Mouse (Mus musculus): Measurements from ENCODE around the gene Vmn1r13. TPM values are rescaled to one million over a fixed set of nuclear protein-coding genes. Genes with fewer than 3 reads are reported as not detected.
"Not testable (repeated sequence)": the region's sequence is repeated elsewhere in the genome, so short reads cannot be mapped to it uniquely, and the experiment has no call there.

Gene Vmn1r13
- polyA plus RNA-seq (2011; ENCODE audit: insufficient read depth, insufficient read length, low replicate concordance, missing spikeins) = 5.4 and 8.5 TPM in 2 replicates

DNA sequence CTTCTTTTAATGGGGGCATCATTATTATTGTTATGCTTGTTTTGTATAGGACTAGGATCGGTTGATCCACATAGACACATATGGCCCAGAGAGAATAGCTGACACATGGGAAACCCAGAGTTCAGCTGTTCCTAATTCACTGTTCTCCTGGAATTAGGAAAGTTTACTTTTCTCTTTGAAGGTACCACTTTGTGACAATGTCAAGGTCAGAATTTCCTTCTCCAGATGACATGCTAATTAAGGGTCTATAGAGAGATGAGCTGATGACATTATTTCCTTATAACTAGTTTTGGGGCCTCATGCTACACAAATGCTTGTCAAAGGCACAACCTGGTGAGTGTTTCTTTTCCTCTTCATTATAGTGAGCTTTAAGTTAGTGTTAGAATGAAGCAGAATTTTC, at the start of gene Vmn1r13:
Gene Vmn1r13 (plus strand): TSS at position 301 of the 400 bp plus-strand sequence.
- H3K4me1 ChIP-seq (ENCODE audit: control insufficient read depth, insufficient read depth, low read length); H3K27ac ChIP-seq (ENCODE audit: control insufficient read depth, insufficient read depth, low read depth, low read length, poor library complexity); H3K4me3 ChIP-seq (replicated peaks; ENCODE audit: control insufficient read depth, low read depth, low read length): not testable (repeated sequence)
- 93% methylated on average over 1 of the region's 1 CpGs for WGBS

DNA sequence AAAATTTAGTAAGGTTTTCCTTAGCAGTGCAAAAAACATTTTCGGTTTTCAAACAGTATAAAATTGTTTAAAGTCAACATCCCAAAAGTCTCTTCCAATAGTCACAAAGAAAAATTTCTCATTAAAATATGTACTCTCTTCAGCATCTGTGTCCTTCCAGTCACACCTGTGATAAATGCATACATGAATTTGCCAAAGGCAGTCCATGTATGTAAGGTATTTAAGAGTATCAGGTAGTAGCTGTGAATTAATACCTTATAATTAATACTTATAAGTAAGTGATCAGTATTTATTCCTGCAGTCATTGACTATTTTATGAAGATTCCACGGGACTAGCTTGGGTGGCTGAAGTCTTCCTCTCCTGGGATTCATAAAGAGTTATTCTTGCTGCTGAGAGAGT, 46.5 kb upstream of the Vmn1r13 start, which contains the start of gene Vmn1r12:
Gene Vmn1r12 (plus strand): TSS at position 301 of the 400 bp plus-strand sequence.
- Histone ChIP-seq H3K27ac (ENCODE audit: control insufficient read depth, insufficient read depth, low read depth, low read length, poor library complexity) (no peak within 1 kb of the TSS), H3K4me3 (replicated peaks; ENCODE audit: control insufficient read depth, low read depth, low read length) (no peak within 1 kb of the TSS), H3K4me1 (ENCODE audit: control insufficient read depth, insufficient read depth, low read length) (no peaks in the 10 kb centered on the region)
- TF ChIP-seq POLR2A (IDR thresholded peaks at IDR 0.05; ENCODE audit: borderline replicate concordance, control insufficient read depth, low read depth, low read length) = no peak
- no peak for TF ChIP-seq CTCF (IDR thresholded peaks at IDR 0.05; ENCODE audit: control insufficient read depth, insufficient read depth, low read length)
- 70% methylated on average over 2 of the region's 2 CpGs for WGBS

DNA sequence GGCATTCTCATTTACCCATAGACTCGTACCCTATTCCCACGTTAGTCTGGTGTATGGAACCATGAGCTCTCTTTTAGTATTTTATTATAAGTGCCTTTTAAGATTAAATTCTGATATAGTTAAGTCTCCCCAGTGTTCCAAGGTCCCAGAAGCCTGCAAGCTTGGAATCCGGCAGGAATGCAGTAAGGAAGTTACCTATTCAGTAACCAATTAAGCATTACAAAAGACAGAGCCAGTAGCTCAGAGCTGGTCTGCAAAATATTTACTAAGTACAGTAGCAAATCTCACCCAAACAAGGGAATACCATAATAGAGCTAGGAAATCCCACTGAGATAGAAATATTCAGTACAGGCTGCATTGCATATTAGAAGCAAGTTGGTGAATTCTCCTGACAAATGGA, 13.1 kb upstream of the Vmn1r13 start:
- H3K4me3 ChIP-seq (replicated peaks; ENCODE audit: control insufficient read depth, low read depth, low read length); H3K27ac ChIP-seq (ENCODE audit: control insufficient read depth, insufficient read depth, low read depth, low read length, poor library complexity); H3K4me1 ChIP-seq (ENCODE audit: control insufficient read depth, insufficient read depth, low read length): not testable (repeated sequence)
- 57% methylated on average over 3 of the region's 3 CpGs for WGBS

DNA sequence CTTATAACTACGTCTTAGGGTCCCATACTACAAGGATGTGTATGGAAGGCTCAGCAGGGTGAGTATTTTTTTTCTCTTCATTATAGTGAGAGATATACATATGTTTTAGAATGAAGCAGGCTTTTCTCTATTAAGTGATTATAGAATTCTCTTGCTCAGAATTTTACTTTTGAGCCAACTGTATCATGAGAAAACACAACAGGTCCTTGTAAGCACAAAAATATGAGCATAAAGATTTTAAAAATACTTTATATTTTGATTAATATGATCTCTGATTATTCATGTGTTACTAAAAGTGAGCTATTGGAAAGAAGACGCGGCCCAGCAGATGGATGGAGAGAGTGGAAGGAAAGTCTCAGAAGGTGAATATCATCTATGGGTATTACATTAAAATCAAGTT, 28.3 kb downstream of the Vmn1r13 start, which contains the start of gene Vmn1r14:
Gene Vmn1r14 (plus strand): TSS at position 301 of the 400 bp plus-strand sequence.
- no peak within 1 kb of the TSS for H3K4me3 ChIP-seq (replicated peaks; ENCODE audit: control insufficient read depth, low read depth, low read length)
- no peaks in the 10 kb centered on the region for H3K4me1 ChIP-seq (ENCODE audit: control insufficient read depth, insufficient read depth, low read length)
- H3K27ac ChIP-seq (ENCODE audit: control insufficient read depth, insufficient read depth, low read depth, low read length, poor library complexity) = no peak within 1 kb of the TSS
- 86% methylated on average over 3 of the region's 3 CpGs for whole genome bisulfite sequencing
- TF ChIP-seq CTCF (IDR thresholded peaks at IDR 0.05; ENCODE audit: control insufficient read depth, insufficient read depth, low read length) (no peak), POLR2A (IDR thresholded peaks at IDR 0.05; ENCODE audit: borderline replicate concordance, control insufficient read depth, low read depth, low read length) (no peak)

DNA sequence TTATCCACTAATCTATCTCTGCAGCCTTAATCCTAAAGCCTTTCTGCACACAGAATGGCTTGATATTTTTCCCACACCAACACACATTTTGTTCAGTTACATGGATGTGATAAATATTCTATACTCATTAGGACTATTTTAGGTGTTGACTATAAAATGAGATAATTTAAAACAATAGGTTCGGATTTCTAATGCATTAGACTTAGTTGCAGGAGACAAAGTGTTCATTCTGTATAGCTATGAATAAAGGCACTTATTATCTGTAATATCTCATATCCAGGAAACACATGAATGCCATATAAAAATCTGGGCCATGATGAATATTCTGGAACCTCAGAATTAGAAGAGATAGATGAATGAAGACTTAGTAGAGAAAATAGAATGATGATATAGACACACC, 54.6 kb downstream of the Vmn1r13 start, which contains the start of gene Vmn1r15:
Gene Vmn1r15 (plus strand): TSS at position 301 of the 400 bp plus-strand sequence.
- Histone ChIP-seq H3K4me1 (ENCODE audit: control insufficient read depth, insufficient read depth, low read length) (no peaks in the 10 kb centered on the region), H3K27ac (ENCODE audit: control insufficient read depth, insufficient read depth, low read depth, low read length, poor library complexity) (no peak within 1 kb of the TSS), H3K4me3 (replicated peaks; ENCODE audit: control insufficient read depth, low read depth, low read length) (no peak within 1 kb of the TSS)
- 77% methylated on average over 1 of the region's 1 CpGs for WGBS
- TF ChIP-seq POLR2A (IDR thresholded peaks at IDR 0.05; ENCODE audit: borderline replicate concordance, control insufficient read depth, low read depth, low read length) = no peak

DNA sequence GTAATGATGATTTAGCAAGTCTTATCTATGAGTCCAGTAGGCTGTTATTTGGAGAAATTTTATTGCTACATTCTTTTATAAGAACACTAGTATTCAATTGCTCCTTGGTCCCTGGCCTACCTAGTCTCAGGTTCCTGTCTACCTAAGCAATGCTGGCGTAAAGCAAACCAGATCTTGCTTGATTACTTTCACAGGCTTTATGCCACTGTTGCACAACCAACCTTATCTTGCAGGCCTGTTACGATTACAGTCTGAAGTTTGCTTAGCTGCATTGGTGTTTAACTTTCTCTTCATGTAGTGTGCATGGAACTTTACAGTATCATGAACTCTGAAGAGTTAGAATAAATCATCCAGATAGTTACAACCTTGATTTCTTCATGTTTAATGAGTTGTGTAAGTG, 57.9 kb downstream of the Vmn1r13 start:
- H3K4me1 ChIP-seq (ENCODE audit: control insufficient read depth, insufficient read depth, low read length) = no peaks in the 10 kb centered on the region
- WGBS = 73% methylated on average over 2 of the region's 2 CpGs
- TF ChIP-seq CTCF (IDR thresholded peaks at IDR 0.05; ENCODE audit: control insufficient read depth, insufficient read depth, low read length) (no peak), POLR2A (IDR thresholded peaks at IDR 0.05; ENCODE audit: borderline replicate concordance, control insufficient read depth, low read depth, low read length) (no peak)
- no peak overlapping the region for H3K27ac ChIP-seq (ENCODE audit: control insufficient read depth, insufficient read depth, low read depth, low read length, poor library complexity)
- H3K4me3 ChIP-seq (replicated peaks; ENCODE audit: control insufficient read depth, low read depth, low read length) = no peak overlapping the region

Other genes with a start within 250 kb of the Vmn1r13 start
- gene Vmn1r5, start 233.0 kb upstream of the Vmn1r13 start, polyA plus RNA-seq (2011; ENCODE audit: insufficient read depth, insufficient read length, low replicate concordance, missing spikeins) = not detected in 2 replicates
- gene Vmn1r6, start 206.0 kb upstream of the Vmn1r13 start, polyA plus RNA-seq (2011; ENCODE audit: insufficient read depth, insufficient read length, low replicate concordance, missing spikeins) = not detected in 2 replicates
- not detected in 2 replicates for gene Vmn1r7, start 178.0 kb upstream of the Vmn1r13 start, polyA plus RNA-seq (2011; ENCODE audit: insufficient read depth, insufficient read length, low replicate concordance, missing spikeins)
- not detected in 2 replicates for gene Vmn1r8, start 171.0 kb upstream of the Vmn1r13 start, polyA plus RNA-seq (2011; ENCODE audit: insufficient read depth, insufficient read length, low replicate concordance, missing spikeins)
- gene Vmn1r9, start 136.5 kb upstream of the Vmn1r13 start, polyA plus RNA-seq (2011; ENCODE audit: insufficient read depth, insufficient read length, low replicate concordance, missing spikeins) = not detected in 2 replicates
- gene Vmn1r10, start 93.8 kb upstream of the Vmn1r13 start, polyA plus RNA-seq (2011; ENCODE audit: insufficient read depth, insufficient read length, low replicate concordance, missing spikeins) = not detected in 2 replicates
- not detected in 2 replicates for gene Vmn1r11, start 69.8 kb upstream of the Vmn1r13 start, polyA plus RNA-seq (2011; ENCODE audit: insufficient read depth, insufficient read length, low replicate concordance, missing spikeins)
- gene Vmn1r12, start 46.4 kb upstream of the Vmn1r13 start, polyA plus RNA-seq (2011; ENCODE audit: insufficient read depth, insufficient read length, low replicate concordance, missing spikeins) = not detected in 2 replicates
- not detected in 2 replicates for gene Vmn1r14, start 28.4 kb downstream of the Vmn1r13 start, polyA plus RNA-seq (2011; ENCODE audit: insufficient read depth, insufficient read length, low replicate concordance, missing spikeins)
- not detected in 2 replicates for gene Vmn1r15, start 54.7 kb downstream of the Vmn1r13 start, polyA plus RNA-seq (2011; ENCODE audit: insufficient read depth, insufficient read length, low replicate concordance, missing spikeins)
- gene Vmn1r16, start 126.2 kb downstream of the Vmn1r13 start, polyA plus RNA-seq (2011; ENCODE audit: insufficient read depth, insufficient read length, low replicate concordance, missing spikeins) = not detected in 2 replicates
- gene Vmn1r17, start 160.4 kb downstream of the Vmn1r13 start, polyA plus RNA-seq (2011; ENCODE audit: insufficient read depth, insufficient read length, low replicate concordance, missing spikeins) = not detected in 2 replicates
- gene Vmn1r18, start 192.5 kb downstream of the Vmn1r13 start, polyA plus RNA-seq (2011; ENCODE audit: insufficient read depth, insufficient read length, low replicate concordance, missing spikeins) = not detected in 2 replicates
- not detected in 2 replicates for gene Vmn1r19, start 200.5 kb downstream of the Vmn1r13 start, polyA plus RNA-seq (2011; ENCODE audit: insufficient read depth, insufficient read length, low replicate concordance, missing spikeins)
- not detected in 2 replicates for gene Vmn1r20, start 225.6 kb downstream of the Vmn1r13 start, polyA plus RNA-seq (2011; ENCODE audit: insufficient read depth, insufficient read length, low replicate concordance, missing spikeins)

All from bone marrow, adult 2 months (tissue).